Mouse (Mus musculus) splenic B cell, adult 2 months (primary cell): ENCODE measurements around the gene Cst12.
"Not testable (repeated sequence)": the region's sequence is repeated elsewhere in the genome, so short reads cannot be mapped to it uniquely, and the experiment has no call there.

Experiments
- DNase-seq: peaks from one replicate; pipeline ENCODE4 v3.0.0-alpha.2; 2011; ENCODE audit warnings: low read depth, low spot score
- H3K27me3 ChIP-seq: 2 replicates; pipeline ENCODE4 v1.6.1; 2012; ENCODE audit warnings: mild to moderate bottlenecking, low read length, moderate library complexity, mixed read lengths; ENCODE audit not compliant: control insufficient read depth, poor library complexity, insufficient read depth, severe bottlenecking
- H3K36me3 ChIP-seq: 2 replicates; pipeline ENCODE4 v1.6.1; 2012; ENCODE audit warnings: mild to moderate bottlenecking, low read length, moderate library complexity, mixed read lengths; ENCODE audit not compliant: control insufficient read depth, poor library complexity, insufficient read depth, severe bottlenecking

The Cst12 gene

DNA sequence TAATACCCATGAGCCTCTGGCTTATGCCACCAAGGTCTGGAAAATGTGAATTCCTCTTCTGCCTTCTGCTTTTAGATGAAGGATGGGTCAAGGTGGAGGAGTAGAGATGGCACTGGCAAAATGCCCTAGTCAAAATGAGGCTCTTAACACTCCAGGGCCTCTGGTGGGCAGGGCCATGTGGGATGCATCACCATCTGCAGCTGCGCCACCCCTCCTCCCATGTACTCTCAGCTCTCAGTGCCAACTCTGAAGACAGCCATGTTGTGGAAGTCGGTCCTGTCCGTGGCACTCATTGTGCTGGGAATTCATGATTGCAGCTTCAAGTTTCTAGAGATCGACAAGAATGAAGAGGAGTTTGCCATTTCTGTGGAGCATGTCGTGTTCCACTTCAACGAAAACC lies at the start of gene Cst12:
Gene Cst12 (plus strand): TSS at position 220 of the 400 bp plus-strand sequence.
- no peak for DNase-seq
- Histone ChIP-seq H3K27me3 (no peaks in the 10 kb centered on the region), H3K36me3 (no peaks in the 10 kb centered on the region)

DNA sequence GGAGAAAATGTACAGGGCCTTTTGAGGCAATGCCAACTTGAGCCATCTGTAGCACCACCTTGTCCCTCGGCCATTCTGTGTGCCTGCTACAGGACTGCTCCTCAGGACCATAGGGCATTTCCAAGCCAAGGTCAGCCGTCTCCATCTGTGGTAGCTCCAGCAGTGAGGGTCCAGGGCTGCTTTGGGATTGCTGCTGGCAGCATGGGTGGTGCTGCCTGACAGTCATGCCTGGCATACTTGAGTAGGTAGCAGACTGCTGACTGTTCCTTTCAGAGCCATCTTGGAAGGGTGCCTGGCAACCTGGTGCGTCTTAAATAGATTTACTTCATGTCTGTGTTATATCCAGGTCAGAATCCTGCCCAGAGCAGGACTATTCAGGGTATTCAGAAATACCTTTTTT lies 46.2 kb upstream of the Cst12 start:
- no peaks in the 10 kb centered on the region for H3K36me3 ChIP-seq
- no peaks in the 10 kb centered on the region; the same call in none of the 2 replicates for H3K27me3 ChIP-seq
- DNase-seq: no peak

GRCm38 (mm10) chr2:148743846-148744407 lies 45.2 kb upstream of the Cst12 start:
- no peaks in the 10 kb centered on the region; the same call in none of the 2 replicates for H3K27me3 ChIP-seq
- no peak for DNase-seq
- no peaks in the 10 kb centered on the region for H3K36me3 ChIP-seq

DNA sequence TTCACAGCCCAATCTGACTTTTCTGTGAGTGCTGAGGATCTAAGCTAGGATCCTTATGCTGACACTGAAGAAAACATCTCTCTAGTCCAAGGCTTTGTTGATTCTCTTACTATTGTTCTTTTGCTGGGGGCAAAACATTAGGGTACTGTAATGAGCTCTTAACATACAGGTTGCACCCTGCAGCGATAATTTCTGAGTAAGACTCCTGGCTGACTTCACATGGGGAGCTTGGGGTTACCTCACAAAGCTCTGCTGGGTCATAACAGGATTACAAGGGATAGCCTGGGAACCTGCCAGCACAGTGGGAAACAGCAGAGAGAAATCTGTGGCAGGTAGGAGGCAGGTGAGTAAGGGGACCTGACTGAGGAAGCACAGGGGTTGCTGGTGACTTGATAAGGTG lies 39.1 kb upstream of the Cst12 start, which contains the start of gene Cstl1:
Gene Cstl1 (plus strand): TSS at position 301 of the 400 bp plus-strand sequence.
- DNase-seq: no peak
- H3K27me3 ChIP-seq: no peaks in the 10 kb centered on the region
- H3K36me3 ChIP-seq: no peaks in the 10 kb centered on the region

- H3K36me3 ChIP-seq: no peaks in the 10 kb centered on the region
- H3K27me3 ChIP-seq: no peaks in the 10 kb centered on the region
- peak; percentile 90 for DNase-seq
Observed at GRCm38 (mm10) chr2:148751893-148752813, 37.0 kb upstream of the Cst12 start.

- H3K27me3 ChIP-seq: no peaks in the 10 kb centered on the region
- H3K36me3 ChIP-seq: no peaks in the 10 kb centered on the region
Observed at GRCm38 (mm10) chr2:148754310-148754846, 34.8 kb upstream of the Cst12 start.

GRCm38 (mm10) chr2:148763648-148764388 lies 25.3 kb upstream of the Cst12 start:
- Histone ChIP-seq H3K36me3 (no peaks in the 10 kb centered on the region), H3K27me3 (no peaks in the 10 kb centered on the region; the same call in 1 of the 2 replicates)
- DNase-seq: peak; percentile 87

More at GRCm38 (mm10) chr2:148754310-148754846, 34.8 kb upstream of the Cst12 start:
- no peak for DNase-seq

- DNase-seq, H3K27me3 ChIP-seq, H3K36me3 ChIP-seq: not testable (repeated sequence)
Observed at GRCm38 (mm10) chr2:148771397-148771796, 17.8 kb upstream of the Cst12 start, which contains the start of gene Cst11. Gene Cst11 (minus strand): TSS chr2:148771497.

DNA sequence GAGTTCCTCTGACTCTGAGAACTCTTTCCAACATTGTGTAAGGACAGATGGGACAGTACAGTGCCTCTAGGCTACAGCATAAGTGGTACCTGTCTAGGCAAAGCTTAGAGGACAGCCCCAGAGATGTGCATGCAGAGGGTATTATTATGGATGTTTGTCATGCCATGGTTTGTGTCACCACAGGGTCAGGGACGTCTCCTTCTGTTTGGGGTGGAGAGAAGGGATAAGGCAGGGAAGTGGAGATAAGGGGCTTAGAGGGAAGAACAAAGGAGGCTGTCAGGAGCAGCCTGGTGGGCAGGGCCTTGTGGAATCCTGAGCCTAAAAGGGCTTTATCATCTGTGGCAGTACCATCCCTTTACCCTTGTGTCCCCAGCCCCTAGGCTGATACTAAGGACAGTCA lies 7.5 kb upstream of the Cst12 start, which contains the start of gene 8030411F24Rik:
Gene 8030411F24Rik (plus strand): TSS at position 301 of the 400 bp plus-strand sequence.
- no peaks in the 10 kb centered on the region for H3K36me3 ChIP-seq
- H3K27me3 ChIP-seq: no peaks in the 10 kb centered on the region
- DNase-seq: no peak

DNA sequence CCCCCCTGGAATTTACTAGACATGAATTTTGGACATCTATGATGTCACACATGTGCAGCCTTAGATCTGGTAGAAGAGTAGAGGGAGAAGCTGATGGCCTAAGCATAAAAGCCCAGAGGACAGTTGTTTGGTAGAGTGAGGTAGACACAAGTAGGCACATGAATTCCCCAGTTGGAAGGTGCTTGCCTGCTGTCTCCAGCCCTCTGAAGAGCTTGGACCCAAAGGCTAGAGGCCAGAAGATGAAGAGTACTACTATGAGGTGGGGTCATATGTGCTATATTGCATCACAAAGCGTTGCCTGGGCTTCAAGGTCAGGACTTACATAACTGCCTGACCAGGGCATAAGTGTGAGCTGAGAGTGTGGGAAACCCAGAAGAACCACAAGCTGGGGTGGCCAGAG lies 9.3 kb downstream of the Cst12 start, which contains the start of gene Cst8:
Gene Cst8 (plus strand): TSS at position 301 of the 400 bp plus-strand sequence.
- Histone ChIP-seq H3K27me3 (no peaks in the 10 kb centered on the region; the same call in 1 of the 2 replicates), H3K36me3 (no peaks in the 10 kb centered on the region)
- no peak for DNase-seq

- no peaks in the 10 kb centered on the region; the same call in 1 of the 2 replicates for H3K27me3 ChIP-seq
- no peaks in the 10 kb centered on the region for H3K36me3 ChIP-seq
- no peak for DNase-seq
Observed at GRCm38 (mm10) chr2:148801491-148801921, 12.3 kb downstream of the Cst12 start.

GRCm38 (mm10) chr2:148806696-148807095 lies 17.5 kb downstream of the Cst12 start:
- no peak for DNase-seq
- no peaks in the 10 kb centered on the region; the same call in 1 of the 2 replicates for H3K27me3 ChIP-seq

GRCm38 (mm10) chr2:148819909-148820308 lies 30.7 kb downstream of the Cst12 start, which contains the start of gene Cst13:
Gene Cst13 (plus strand): TSS chr2:148820081.
- DNase-seq: no peak
- Histone ChIP-seq H3K36me3 (no peaks in the 10 kb centered on the region), H3K27me3 (no peaks in the 10 kb centered on the region)

More at GRCm38 (mm10) chr2:148806696-148807095, 17.5 kb downstream of the Cst12 start:
- H3K36me3 ChIP-seq: no peaks in the 10 kb centered on the region

DNA sequence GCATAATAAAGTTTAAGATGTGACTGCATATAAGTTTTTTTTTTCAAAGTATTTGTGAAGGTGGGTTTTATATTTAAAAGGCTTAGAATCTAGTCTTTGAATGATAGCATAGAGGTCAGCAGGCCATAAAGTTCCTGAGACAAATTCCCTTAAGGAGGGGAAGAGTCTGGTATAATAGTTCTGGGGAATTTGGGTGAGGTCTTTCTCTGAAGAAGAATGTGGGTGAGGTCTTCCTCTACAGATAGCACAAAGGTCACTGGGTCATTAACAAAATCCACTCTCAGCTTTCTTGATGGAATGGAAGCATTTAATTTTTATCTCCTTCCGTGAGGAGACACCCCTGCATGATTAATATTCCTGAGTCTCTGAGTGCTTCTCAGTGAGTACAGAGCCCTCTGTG lies 36.8 kb downstream of the Cst12 start:
- no peaks in the 10 kb centered on the region for H3K27me3 ChIP-seq
- no peak for DNase-seq

More for the DNA sequence above, 36.8 kb downstream of the Cst12 start:
- H3K36me3 ChIP-seq: no peaks in the 10 kb centered on the region
